Mouse (Mus musculus) CD4-positive, CD25-positive, alpha-beta regulatory T cell, adult 4 months (primary cell): ENCODE results near the gene Sox8. TPM values are rescaled to one million over a fixed set of nuclear protein-coding genes. Genes with fewer than 3 reads are reported as not detected.

Source experiments
- ATAC-seq: one replicate; pipeline ENCODE4 v1.8.0; 2017
- polyA plus RNA-seq, 2 experiments: library from polyadenylated mRNA; unstranded; fragments of 100-300 nt; shearing (Covaris generic); gene quantifications; one replicate each; pipeline ENCODE4 v1.2.1; 2017

Sox8 gene
- not detected for polyA plus RNA-seq

- peak; percentile 77 for ATAC-seq
These were observed at the start of gene Sox8 for GRCm38 (mm10) chr17:25570648-25571452. TSS of gene Sox8 (minus strand) at chr17:25570686.

GRCm38 (mm10) chr17:25618508-25619056 is 48.1 kb upstream of the Sox8 start:
- ATAC-seq, result no peak

- ATAC-seq, result no peak
These were observed 44.4 kb upstream of the Sox8 start for GRCm38 (mm10) chr17:25614723-25615510.

GRCm38 (mm10) chr17:25613323-25613722 is 42.8 kb upstream of the Sox8 start:
- ATAC-seq, result no peak

GRCm38 (mm10) chr17:25612537-25612936 is 42.1 kb upstream of the Sox8 start:
- ATAC-seq, result no peak

GRCm38 (mm10) chr17:25610151-25610550 is 39.7 kb upstream of the Sox8 start:
- ATAC-seq, result no peak

GRCm38 (mm10) chr17:25609506-25609828 is 39.0 kb upstream of the Sox8 start:
- ATAC-seq, result no peak

GRCm38 (mm10) chr17:25608821-25609505 is 38.5 kb upstream of the Sox8 start:
- no peak for ATAC-seq

- no peak for ATAC-seq
These were observed 37.8 kb upstream of the Sox8 start for GRCm38 (mm10) chr17:25608137-25608785.

- ATAC-seq, result no peak
These were observed 33.7 kb upstream of the Sox8 start for GRCm38 (mm10) chr17:25604234-25604633.

GRCm38 (mm10) chr17:25602366-25602765 is 31.9 kb upstream of the Sox8 start:
- ATAC-seq, result no peak

- no peak for ATAC-seq
These were observed 27.1 kb upstream of the Sox8 start for GRCm38 (mm10) chr17:25597537-25597936.

GRCm38 (mm10) chr17:25595495-25595894 is 25.0 kb upstream of the Sox8 start:
- ATAC-seq, result no peak

- no peak for ATAC-seq
These were observed 23.1 kb upstream of the Sox8 start for GRCm38 (mm10) chr17:25593411-25594261.

- ATAC-seq, result no peak
These were observed 21.9 kb upstream of the Sox8 start for GRCm38 (mm10) chr17:25592336-25592735.

- ATAC-seq, result no peak
These were observed 20.5 kb upstream of the Sox8 start for GRCm38 (mm10) chr17:25590985-25591384.

- no peak for ATAC-seq
These were observed 19.6 kb upstream of the Sox8 start for GRCm38 (mm10) chr17:25590068-25590467.

- no peak for ATAC-seq
These were observed 14.2 kb upstream of the Sox8 start for GRCm38 (mm10) chr17:25584646-25585045.

- no peak for ATAC-seq
These were observed 13.4 kb upstream of the Sox8 start for GRCm38 (mm10) chr17:25583858-25584257.

GRCm38 (mm10) chr17:25583099-25583498 is 12.6 kb upstream of the Sox8 start:
- ATAC-seq, result no peak

GRCm38 (mm10) chr17:25582076-25582475 is 11.6 kb upstream of the Sox8 start:
- no peak for ATAC-seq
